Mouse (Mus musculus) stomach, embryonic 16.5 days (tissue): ENCODE data around the gene Tenm3. TPM values are rescaled to one million over a fixed set of nuclear protein-coding genes. Genes with fewer than 3 reads are reported as not detected.

Experiments used
- ATAC-seq: fragments of 200-750 bp; cut with Nextera tagmentation; 2 replicates; pipeline ENCODE4 v1.8.0; 2017; ENCODE audit warnings: moderate number of reproducible peaks, moderate TSS enrichment; ENCODE audit not compliant: insufficient read depth, low FRiP score
- H3K27ac ChIP-seq: fragments of 300-500 bp; sonication (generic); 2 replicates; pipeline ENCODE4 v1.5.1; 2014; ENCODE audit warnings: low read length
- H3K27me3 ChIP-seq: fragments of 300-500 bp; sonication (generic); 2 replicates; pipeline ENCODE4 v1.6.1; 2014; ENCODE audit warnings: low read length, control low read depth, mixed read lengths; ENCODE audit not compliant: control insufficient read depth, insufficient read depth
- H3K36me3 ChIP-seq: fragments of 300-500 bp; sonication (generic); 2 replicates; pipeline ENCODE4 v1.6.1; 2014; ENCODE audit warnings: low read length; ENCODE audit not compliant: control insufficient read depth, insufficient read depth
- H3K4me1 ChIP-seq: fragments of 300-500 bp; sonication (generic); 2 replicates; pipeline ENCODE4 v1.6.1; 2014; ENCODE audit warnings: low read length, control low read depth, mixed read lengths; ENCODE audit not compliant: control insufficient read depth, insufficient read depth
- H3K4me2 ChIP-seq: fragments of 300-500 bp; sonication (generic); 2 replicates; pipeline ENCODE4 v1.6.1; 2014; ENCODE audit warnings: low read depth, low read length, mixed read lengths
- H3K4me3 ChIP-seq: fragments of 300-500 bp; sonication (generic); replicated peaks from 2 replicates; pipeline ENCODE4 v1.5.1; 2014; ENCODE audit warnings: mild to moderate bottlenecking, low read length
- H3K9ac ChIP-seq: fragments of 300-500 bp; sonication (generic); 2 replicates; pipeline ENCODE4 v1.6.1; 2014; ENCODE audit warnings: low read length
- H3K9me3 ChIP-seq: fragments of 300-500 bp; sonication (generic); replicated peaks from 2 replicates; pipeline ENCODE4 v1.6.1; 2016; ENCODE audit warnings: low read length, control low read depth; ENCODE audit not compliant: control insufficient read depth
- WGBS: fragments of 180-500 bp; shearing (Covaris S2); extraction: QIAGEN DNeasy Blood & Tissue Kit; methylation state at CpG from one replicate; pipeline ENCODE4 v1.1.7; 2014; 5-methylcytosine and 5-hydroxymethylcytosine counted together
- polyA plus RNA-seq: library from polyadenylated mRNA; unstranded; fragments of >200 nt; fragmentation: Nextera tagmentation; extraction: Ambion mirVana; gene quantifications from 2 replicates; pipeline ENCODE4 v1.2.1, GENCODE M21; 2015

Gene Tenm3
- polyA plus RNA-seq, 1 experiment from 2014 or later = 12.5 TPM

DNA sequence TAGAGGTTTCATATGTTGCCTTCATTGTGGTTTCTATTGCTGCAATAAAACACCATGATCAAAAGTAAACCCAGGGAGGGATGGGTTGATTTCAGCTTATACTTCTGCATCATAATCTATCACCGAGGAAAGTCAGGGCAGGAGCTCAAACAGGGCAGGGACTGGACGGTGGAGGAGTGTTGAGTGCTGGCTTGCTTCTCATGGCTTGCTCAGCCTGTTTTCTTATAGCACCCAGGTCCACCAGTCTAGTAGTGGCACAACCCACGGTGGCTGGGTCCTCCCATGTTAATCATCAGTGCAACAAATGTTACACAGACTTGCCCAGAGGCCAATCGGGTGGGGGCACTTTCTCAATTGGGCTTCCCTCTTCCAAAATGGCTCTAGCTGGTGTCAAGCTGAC, 205.6 kb downstream of the Tenm3 start:
- ATAC-seq = no peak
- Histone ChIP-seq H3K9me3 (no peaks in the 10 kb centered on the region), H3K4me1 (no peaks in the 10 kb centered on the region), H3K4me3 (no peak overlapping the region), H3K27me3 (no peaks in the 10 kb centered on the region), H3K9ac (no peak overlapping the region), H3K27ac (no peak overlapping the region), H3K4me2 (no peak overlapping the region), H3K36me3 (no peaks in the 10 kb centered on the region)
- 77% methylated on average over 4 of the region's 4 CpGs for WGBS

DNA sequence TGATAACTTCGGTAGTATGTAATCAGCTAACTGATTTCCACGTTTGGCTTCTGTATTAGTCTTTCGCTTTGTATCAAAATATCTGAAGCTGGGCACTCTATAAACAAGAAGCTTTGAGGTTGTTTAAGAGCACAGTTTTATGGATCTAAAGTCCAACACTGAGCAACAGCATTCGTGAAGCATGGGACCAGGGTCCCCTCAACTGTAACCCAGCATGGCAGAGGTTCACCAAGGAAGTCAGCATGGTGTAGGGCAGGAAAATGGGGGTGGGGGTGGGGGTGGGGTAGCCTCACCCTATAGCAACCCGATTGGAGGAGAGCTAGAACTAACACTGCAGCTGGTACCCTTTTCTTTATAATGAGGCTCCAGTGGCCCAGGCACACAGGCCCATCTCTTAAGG, 206.8 kb downstream of the Tenm3 start:
- 72% methylated on average over 5 of the region's 5 CpGs for WGBS
- Histone ChIP-seq H3K27me3 (no peaks in the 10 kb centered on the region), H3K4me2 (no peak overlapping the region), H3K4me3 (no peak overlapping the region), H3K27ac (no peak overlapping the region), H3K9ac (no peak overlapping the region), H3K36me3 (no peaks in the 10 kb centered on the region), H3K4me1 (no peaks in the 10 kb centered on the region), H3K9me3 (no peaks in the 10 kb centered on the region)
- no peak for ATAC-seq

- no peak overlapping the region for H3K27ac ChIP-seq
- no peak overlapping the region for H3K9ac ChIP-seq
- no peaks in the 10 kb centered on the region for H3K9me3 ChIP-seq
- WGBS = 36% methylated on average over 4 of the region's 4 CpGs
- no peak overlapping the region for H3K4me2 ChIP-seq
- H3K4me3 ChIP-seq = no peak overlapping the region
- no peak for ATAC-seq
- H3K4me1 ChIP-seq = no peaks in the 10 kb centered on the region
- H3K27me3 ChIP-seq = no peaks in the 10 kb centered on the region
- no peaks in the 10 kb centered on the region for H3K36me3 ChIP-seq
These were observed 207.9 kb downstream of the Tenm3 start for GRCm38 (mm10) chr8:48635815-48636214.

- Histone ChIP-seq H3K9ac (no peak overlapping the region), H3K9me3 (no peaks in the 10 kb centered on the region), H3K27me3 (no peaks in the 10 kb centered on the region), H3K4me2 (no peak overlapping the region), H3K27ac (no peak overlapping the region), H3K4me1 (no peaks in the 10 kb centered on the region), H3K36me3 (no peaks in the 10 kb centered on the region), H3K4me3 (no peak overlapping the region)
- ATAC-seq = no peak
- WGBS = 46% methylated on average over 8 of the region's 8 CpGs
These were observed 210.3 kb downstream of the Tenm3 start for GRCm38 (mm10) chr8:48633426-48633825.

DNA sequence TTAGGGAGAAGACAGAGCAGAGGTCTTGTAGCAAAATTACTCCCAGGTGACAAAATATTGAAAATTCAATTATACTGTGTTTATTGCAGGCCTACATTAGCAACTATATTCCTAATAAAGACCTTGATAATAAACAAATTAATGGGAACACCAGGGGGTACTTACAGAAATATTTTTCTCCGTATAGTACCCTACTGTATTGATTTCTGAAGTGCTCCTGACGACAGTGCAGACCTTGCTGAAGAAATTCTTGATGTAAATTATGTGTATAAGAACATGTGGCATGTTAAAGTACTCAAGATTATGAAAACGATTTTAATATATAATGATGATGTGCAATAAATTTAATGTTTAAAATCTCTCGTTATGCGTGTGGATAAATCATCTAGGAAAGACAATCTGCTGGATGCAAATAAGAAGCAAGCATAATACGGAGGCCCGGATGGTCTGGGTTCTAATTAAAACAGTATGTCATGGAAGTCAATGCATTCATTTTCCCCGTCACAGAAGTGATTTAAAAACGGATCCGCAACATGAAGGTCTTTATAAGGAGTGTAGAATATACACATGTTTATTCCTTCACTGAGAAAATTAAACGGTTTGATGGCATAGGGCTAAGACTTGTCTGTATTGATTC, 221.1 kb downstream of the Tenm3 start:
- Histone ChIP-seq H3K36me3 (no peaks in the 10 kb centered on the region), H3K4me1 (no peaks in the 10 kb centered on the region), H3K9me3 (no peaks in the 10 kb centered on the region), H3K27me3 (no peaks in the 10 kb centered on the region), H3K4me3 (no peak overlapping the region), H3K4me2 (no peak overlapping the region), H3K9ac (no peak overlapping the region), H3K27ac (no peak overlapping the region)
- 83% methylated on average over 11 of the region's 11 CpGs for WGBS
- no peak for ATAC-seq

DNA sequence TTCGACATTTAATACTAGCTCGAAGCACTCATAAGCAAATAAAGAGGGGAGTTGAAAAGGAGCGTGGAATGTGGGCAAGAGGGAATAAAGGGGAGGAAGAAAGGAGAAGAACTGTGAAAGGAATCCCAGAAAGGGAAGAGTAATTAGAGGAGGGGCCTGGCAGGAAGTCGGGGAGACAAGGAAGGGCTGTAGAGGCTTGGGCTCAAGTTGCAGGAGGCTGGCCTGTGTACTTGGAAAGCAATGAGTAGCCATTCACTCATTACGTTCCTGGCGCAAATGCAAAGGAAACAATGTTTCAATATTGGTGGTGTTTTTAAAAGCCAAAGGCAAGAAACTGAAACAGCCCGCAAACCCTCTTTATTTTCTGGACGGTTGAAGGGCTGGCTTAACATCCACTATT, 228.7 kb downstream of the Tenm3 start:
- 0 out of 2 replicates have a peak, but pooled peaks cover 5% of the 10 kb centered on the region for H3K4me1 ChIP-seq
- H3K9ac ChIP-seq = no peak overlapping the region
- no peaks in the 10 kb centered on the region for H3K36me3 ChIP-seq
- no peaks in the 10 kb centered on the region for H3K9me3 ChIP-seq
- H3K27me3 ChIP-seq = no peaks in the 10 kb centered on the region
- 40% methylated on average over 8 of the region's 8 CpGs for WGBS
- no peak overlapping the region for H3K4me2 ChIP-seq
- ATAC-seq = no peak
- no peak overlapping the region for H3K4me3 ChIP-seq
- H3K27ac ChIP-seq = no peak overlapping the region

DNA sequence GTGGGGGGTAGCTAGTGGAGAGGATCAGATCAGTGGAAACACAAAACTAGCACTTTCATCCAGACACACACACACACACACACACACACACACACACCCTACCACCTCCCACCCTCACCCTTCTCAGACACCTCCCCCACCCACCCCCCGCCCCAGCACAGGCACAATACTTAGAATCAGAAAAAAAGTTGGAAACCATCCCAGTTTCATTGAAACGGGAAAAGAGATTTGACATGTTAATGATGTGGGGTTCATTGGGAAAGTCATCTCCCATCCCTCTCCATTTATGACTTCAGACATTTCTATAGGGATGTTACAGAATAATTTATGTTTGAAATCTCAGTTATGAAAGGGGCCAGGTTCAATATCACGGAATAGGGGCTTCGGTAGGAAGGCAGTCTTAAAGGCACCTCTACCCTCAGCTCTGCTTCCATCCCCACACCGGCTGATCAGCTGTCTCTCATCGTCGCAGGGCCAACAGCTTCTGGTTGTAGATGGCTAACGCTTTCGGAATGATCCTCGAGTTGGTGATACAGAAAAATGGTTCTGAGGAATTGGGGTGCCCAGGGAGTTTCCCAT, 231.7 kb downstream of the Tenm3 start:
- H3K9ac ChIP-seq = no peak overlapping the region
- 72% methylated on average over 10 of the region's 10 CpGs for WGBS
- H3K36me3 ChIP-seq = no peaks in the 10 kb centered on the region
- no peaks in the 10 kb centered on the region for H3K9me3 ChIP-seq
- no peak overlapping the region for H3K4me3 ChIP-seq
- no peak for ATAC-seq
- no peak overlapping the region for H3K27ac ChIP-seq
- H3K4me1 ChIP-seq = peaks cover 5% of the 10 kb centered on the region; the same call in 1 of the 2 replicates
- H3K27me3 ChIP-seq = no peaks in the 10 kb centered on the region
- no peak overlapping the region for H3K4me2 ChIP-seq

- Histone ChIP-seq H3K9ac (no peak overlapping the region), H3K36me3 (no peaks in the 10 kb centered on the region), H3K4me1 (peaks cover 5% of the 10 kb centered on the region; the same call in 1 of the 2 replicates), H3K27ac (no peak overlapping the region), H3K4me2 (no peak overlapping the region), H3K27me3 (no peaks in the 10 kb centered on the region), H3K4me3 (no peak overlapping the region), H3K9me3 (no peaks in the 10 kb centered on the region)
- WGBS = 55% methylated on average over 12 of the region's 12 CpGs
- no peak for ATAC-seq
These were observed 232.6 kb downstream of the Tenm3 start for GRCm38 (mm10) chr8:48611126-48611525.

GRCm38 (mm10) chr8:48610316-48610715, 233.4 kb downstream of the Tenm3 start:
- Histone ChIP-seq H3K36me3 (no peaks in the 10 kb centered on the region), H3K4me1 (peaks cover 5% of the 10 kb centered on the region; the same call in 1 of the 2 replicates), H3K4me2 (no peak overlapping the region), H3K27me3 (no peaks in the 10 kb centered on the region), H3K27ac (no peak overlapping the region), H3K9ac (no peak overlapping the region), H3K4me3 (no peak overlapping the region), H3K9me3 (no peaks in the 10 kb centered on the region)
- WGBS = 68% methylated on average over 6 of the region's 6 CpGs
- no peak for ATAC-seq
